Mouse (Mus musculus): ENCODE measurements at regions not wholly inside any gene's neighbourhood (a gene's known extent, or its start where the extent isn't known, plus 50 kb on each side); places are given as distances from the start of the nearest gene placed in this dataset.
A peak's percentile ranks its signal among the peaks of the same experiment; 100 is the strongest.

GRCm38 (mm10) chr1:106483008-106483407, 231.1 kb downstream of the Bcl2 start:
- H3K9ac ChIP-seq (ENCODE audit: low read depth, low read length), result no peak overlapping the region
- ATAC-seq (replicated peaks; ENCODE audit: low FRiP score, low read depth) (no peak), DNase-seq (ENCODE audit: low spot score) (no peak)

GRCm38 (mm10) chr1:106477670-106478355, 236.3 kb downstream of the Bcl2 start:
- Histone ChIP-seq H3K4me3 (replicated peaks; ENCODE audit: low read depth, low read length) (no peak overlapping the region), H3K9ac (ENCODE audit: low read depth, low read length) (no peak overlapping the region), H3K9me3 (replicated peaks; ENCODE audit: low read length) (no peaks in the 10 kb centered on the region), H3K4me1 (replicated peaks; ENCODE audit: insufficient read depth, low read length) (no peaks in the 10 kb centered on the region), H3K4me2 (ENCODE audit: low read length) (no peak overlapping the region), H3K36me3 (ENCODE audit: insufficient read depth, low read length) (no peaks in the 10 kb centered on the region), H3K27ac (no peak overlapping the region), H3K27me3 (ENCODE audit: insufficient read depth, low read length) (no peaks in the 10 kb centered on the region)
- WGBS, result 52% methylated on average over 7 of the region's 7 CpGs
- ATAC-seq (replicated peaks; ENCODE audit: low FRiP score, low read depth) (peak; percentile 76; the same call in 1 of the 2 replicates), DNase-seq (ENCODE audit: low spot score) (no peak)
- TF ChIP-seq CTCF (IDR thresholded peaks at IDR 0.05; ENCODE audit: low read depth), result no peak

More at GRCm38 (mm10) chr1:106483008-106483407, 231.1 kb downstream of the Bcl2 start:
- no peaks in the 10 kb centered on the region for H3K9me3 ChIP-seq (replicated peaks; ENCODE audit: low read length)
- H3K36me3 ChIP-seq (ENCODE audit: insufficient read depth, low read length), result no peaks in the 10 kb centered on the region
- no peak overlapping the region for H3K4me2 ChIP-seq (ENCODE audit: low read length)
- no peak overlapping the region for H3K4me3 ChIP-seq (replicated peaks; ENCODE audit: low read depth, low read length)
- H3K4me1 ChIP-seq (replicated peaks; ENCODE audit: insufficient read depth, low read length), result no peaks in the 10 kb centered on the region
- 43% methylated on average over 3 of the region's 3 CpGs for WGBS
- no peak overlapping the region for H3K27ac ChIP-seq
- no peaks in the 10 kb centered on the region for H3K27me3 ChIP-seq (ENCODE audit: insufficient read depth, low read length)
- TF ChIP-seq CTCF (IDR thresholded peaks at IDR 0.05; ENCODE audit: low read depth), result no peak

GRCm38 (mm10) chr1:106468021-106468420, 246.1 kb downstream of the Bcl2 start:
- H3K36me3 ChIP-seq (ENCODE audit: insufficient read depth, low read length), result no peaks in the 10 kb centered on the region
- no peak overlapping the region for H3K4me2 ChIP-seq (ENCODE audit: low read length)
- H3K4me1 ChIP-seq (replicated peaks; ENCODE audit: insufficient read depth, low read length), result no peaks in the 10 kb centered on the region
- H3K4me3 ChIP-seq (replicated peaks; ENCODE audit: low read depth, low read length), result no peak overlapping the region
- WGBS, result 81% methylated on average over 9 of the region's 9 CpGs
- no peak for ATAC-seq (replicated peaks; ENCODE audit: low FRiP score, low read depth)
- no peak for TF ChIP-seq CTCF (IDR thresholded peaks at IDR 0.05; ENCODE audit: low read depth)
- H3K27me3 ChIP-seq (ENCODE audit: insufficient read depth, low read length), result no peaks in the 10 kb centered on the region
- no peak for DNase-seq (ENCODE audit: low spot score)
- H3K9ac ChIP-seq (ENCODE audit: low read depth, low read length), result no peak overlapping the region
- no peak overlapping the region for H3K27ac ChIP-seq
- H3K9me3 ChIP-seq (replicated peaks; ENCODE audit: low read length), result no peaks in the 10 kb centered on the region

- ATAC-seq (replicated peaks; ENCODE audit: low FRiP score, low read depth) (no peak), DNase-seq (ENCODE audit: low spot score) (no peak)
- Histone ChIP-seq H3K4me1 (replicated peaks; ENCODE audit: insufficient read depth, low read length) (no peaks in the 10 kb centered on the region), H3K9ac (ENCODE audit: low read depth, low read length) (no peak overlapping the region), H3K27ac (no peak overlapping the region), H3K4me2 (ENCODE audit: low read length) (no peak overlapping the region), H3K27me3 (ENCODE audit: insufficient read depth, low read length) (no peaks in the 10 kb centered on the region), H3K9me3 (replicated peaks; ENCODE audit: low read length) (no peaks in the 10 kb centered on the region), H3K4me3 (replicated peaks; ENCODE audit: low read depth, low read length) (no peak overlapping the region), H3K36me3 (ENCODE audit: insufficient read depth, low read length) (no peaks in the 10 kb centered on the region)
- TF ChIP-seq CTCF (IDR thresholded peaks at IDR 0.05; ENCODE audit: low read depth), result no peak
- WGBS, result 65% methylated on average over 4 of the region's 4 CpGs
These were observed 247.4 kb downstream of the Bcl2 start for GRCm38 (mm10) chr1:106466644-106467043.

- no peak overlapping the region for H3K9ac ChIP-seq (ENCODE audit: low read depth, low read length)
- no peak overlapping the region for H3K4me2 ChIP-seq (ENCODE audit: low read length)
- ATAC-seq (replicated peaks; ENCODE audit: low FRiP score, low read depth) (no peak), DNase-seq (ENCODE audit: low spot score) (no peak)
- 49% methylated on average over 8 of the region's 8 CpGs for WGBS
- TF ChIP-seq CTCF (IDR thresholded peaks at IDR 0.05; ENCODE audit: low read depth), result no peak
- H3K4me3 ChIP-seq (replicated peaks; ENCODE audit: low read depth, low read length), result no peak overlapping the region
- H3K27me3 ChIP-seq (ENCODE audit: insufficient read depth, low read length), result no peaks in the 10 kb centered on the region
- no peak overlapping the region for H3K27ac ChIP-seq
- no peaks in the 10 kb centered on the region for H3K36me3 ChIP-seq (ENCODE audit: insufficient read depth, low read length)
- H3K4me1 ChIP-seq (replicated peaks; ENCODE audit: insufficient read depth, low read length), result no peaks in the 10 kb centered on the region
- no peaks in the 10 kb centered on the region for H3K9me3 ChIP-seq (replicated peaks; ENCODE audit: low read length)
These were observed 248.1 kb downstream of the Bcl2 start for GRCm38 (mm10) chr1:106465977-106466302.

GRCm38 (mm10) chr1:106465243-106465976, 248.7 kb downstream of the Bcl2 start:
- H3K27me3 ChIP-seq (ENCODE audit: insufficient read depth, low read length), result no peaks in the 10 kb centered on the region
- H3K27ac ChIP-seq, result no peak overlapping the region
- H3K4me1 ChIP-seq (replicated peaks; ENCODE audit: insufficient read depth, low read length), result no peaks in the 10 kb centered on the region
- H3K4me3 ChIP-seq (replicated peaks; ENCODE audit: low read depth, low read length), result no peak overlapping the region
- ATAC-seq (replicated peaks; ENCODE audit: low FRiP score, low read depth) (no peak), DNase-seq (ENCODE audit: low spot score) (peak; percentile 37)
- WGBS, result 52% methylated on average over 4 of the region's 4 CpGs
- H3K9ac ChIP-seq (ENCODE audit: low read depth, low read length), result no peak overlapping the region
- H3K9me3 ChIP-seq (replicated peaks; ENCODE audit: low read length), result no peaks in the 10 kb centered on the region
- no peaks in the 10 kb centered on the region for H3K36me3 ChIP-seq (ENCODE audit: insufficient read depth, low read length)
- no peak for TF ChIP-seq CTCF (IDR thresholded peaks at IDR 0.05; ENCODE audit: low read depth)
- H3K4me2 ChIP-seq (ENCODE audit: low read length), result no peak overlapping the region
